Mouse (Mus musculus): ENCODE measurements around the gene Gtpbp6.
"Not testable (repeated sequence)": the region's sequence is repeated elsewhere in the genome, so short reads cannot be mapped to it uniquely, and the experiment has no call there.

Gtpbp6 gene

DNA sequence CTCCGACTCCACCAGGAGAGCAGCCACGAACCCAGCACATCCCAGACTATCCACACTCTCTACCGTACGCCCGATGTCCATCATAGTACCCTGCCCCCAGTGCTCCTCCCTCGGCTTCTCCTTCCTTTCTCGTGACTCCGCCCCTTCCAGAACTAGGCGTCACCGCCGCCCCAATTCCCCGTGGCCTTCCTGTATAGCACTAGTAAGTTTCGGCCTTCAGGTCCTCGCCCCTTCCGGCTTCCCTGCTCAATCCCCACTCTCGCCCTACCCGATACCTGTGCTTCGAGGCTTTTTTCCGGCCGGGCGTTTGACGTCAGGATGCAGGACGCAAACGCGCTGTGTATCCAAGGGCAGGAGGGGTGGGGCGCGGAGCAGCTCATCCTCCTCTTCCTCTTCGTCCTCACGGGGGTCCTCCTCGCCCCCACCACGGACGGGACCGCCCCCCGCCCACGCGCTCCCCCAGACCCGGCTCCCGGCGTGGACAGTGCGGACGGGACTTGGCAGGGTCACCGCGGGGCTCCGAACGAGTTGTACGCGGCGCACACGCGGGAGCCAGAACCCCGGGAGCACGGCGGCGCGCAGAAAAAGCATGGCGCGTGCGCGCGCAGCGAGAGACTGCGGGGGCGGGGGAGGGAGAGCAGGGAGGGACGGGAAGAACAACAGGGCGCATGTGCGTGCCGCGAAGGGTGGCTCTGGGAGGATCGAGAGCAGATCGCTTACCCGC lies at the start of gene Gtpbp6:
Gene Gtpbp6 (minus strand): TSS at position 617 of the 724 bp plus-strand sequence.
- peak; percentile 95 to 96 for DNase-seq (ENCODE audit: low spot score in 2 of 2)

DNA sequence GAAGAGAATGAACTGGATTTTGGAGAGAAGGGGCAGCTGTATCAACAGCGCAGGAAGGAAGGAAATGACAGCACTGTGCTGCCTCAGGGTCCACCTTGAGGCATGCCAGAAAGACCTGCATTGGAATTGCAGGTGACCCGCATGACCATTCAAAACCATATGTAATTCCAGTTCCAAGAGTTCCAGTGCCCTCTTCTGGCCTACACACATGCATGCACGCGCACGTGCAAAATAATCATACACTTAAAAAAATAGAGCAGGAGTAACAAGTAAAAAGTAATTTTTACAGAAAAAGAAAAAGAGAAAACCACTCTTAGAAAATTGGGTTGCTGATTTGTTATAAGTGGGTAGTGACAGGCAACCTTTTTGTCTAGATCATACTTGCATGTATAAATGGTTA lies 35.0 kb upstream of the Gtpbp6 start:
- no peak for DNase-seq (ENCODE audit: low spot score in 2 of 2)

DNA sequence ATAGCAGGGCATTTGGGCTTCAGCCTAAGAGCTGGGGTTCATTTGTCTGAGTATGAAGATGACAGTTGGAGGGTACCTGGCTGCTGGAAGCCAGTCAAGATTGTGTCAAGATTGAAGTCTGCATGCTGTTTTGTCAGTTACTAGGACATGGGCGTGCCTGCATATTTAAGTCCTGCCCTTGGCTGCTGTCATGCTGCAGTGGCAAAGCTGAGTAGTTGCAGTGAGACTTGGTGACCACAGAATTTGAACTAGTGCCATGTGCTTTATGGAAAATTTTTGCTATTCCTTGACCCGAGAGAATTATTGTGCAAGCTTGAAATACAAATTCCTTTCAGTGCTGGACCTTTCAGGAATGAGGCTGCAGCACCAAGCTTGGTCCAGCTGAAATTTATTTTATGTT lies 34.3 kb upstream of the Gtpbp6 start:
- DNase-seq (ENCODE audit: low spot score in 2 of 2) = peak; percentile 5 to 22

DNA sequence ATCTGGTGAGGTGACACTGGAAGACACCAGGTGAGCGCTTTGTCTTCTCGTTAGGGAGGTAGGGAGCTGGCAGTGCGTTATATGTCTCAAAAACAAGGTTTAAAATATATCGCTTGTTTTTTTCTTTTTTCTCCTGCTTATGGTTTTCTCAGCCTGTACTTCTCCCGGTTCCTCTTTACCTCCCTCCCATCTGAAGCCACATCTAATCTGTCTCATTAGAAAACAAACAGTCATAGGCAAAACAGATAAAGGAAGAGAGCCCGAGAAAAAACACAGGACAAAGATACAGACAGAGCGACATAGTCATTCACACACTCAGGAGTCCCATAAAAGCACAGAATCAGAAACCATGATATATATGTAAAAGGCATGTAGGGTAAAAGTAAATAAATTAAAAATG lies 32.4 kb upstream of the Gtpbp6 start:
- DNase-seq (ENCODE audit: low spot score in 2 of 2) = no peak

DNA sequence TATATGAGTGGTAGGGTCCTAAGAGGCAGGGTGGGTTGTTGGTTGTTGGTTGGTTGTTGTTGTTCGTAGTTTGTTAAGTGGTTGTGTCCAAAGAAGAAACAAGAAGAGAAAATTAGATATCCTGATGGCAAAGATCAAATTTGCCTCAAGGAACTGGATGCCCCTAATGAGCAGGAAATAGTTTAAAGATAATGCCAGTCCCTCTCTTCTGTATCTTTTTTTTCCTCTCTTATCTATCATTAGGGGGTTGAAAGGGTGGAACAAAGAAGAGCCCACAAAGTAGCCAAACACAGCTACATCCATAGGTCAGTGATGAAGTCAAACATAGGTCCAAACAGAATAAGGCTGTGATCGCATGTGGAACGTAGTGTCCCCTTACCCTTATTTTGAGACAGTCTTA lies 31.3 kb upstream of the Gtpbp6 start:
- no peak for DNase-seq (ENCODE audit: low spot score in 2 of 2)

DNA sequence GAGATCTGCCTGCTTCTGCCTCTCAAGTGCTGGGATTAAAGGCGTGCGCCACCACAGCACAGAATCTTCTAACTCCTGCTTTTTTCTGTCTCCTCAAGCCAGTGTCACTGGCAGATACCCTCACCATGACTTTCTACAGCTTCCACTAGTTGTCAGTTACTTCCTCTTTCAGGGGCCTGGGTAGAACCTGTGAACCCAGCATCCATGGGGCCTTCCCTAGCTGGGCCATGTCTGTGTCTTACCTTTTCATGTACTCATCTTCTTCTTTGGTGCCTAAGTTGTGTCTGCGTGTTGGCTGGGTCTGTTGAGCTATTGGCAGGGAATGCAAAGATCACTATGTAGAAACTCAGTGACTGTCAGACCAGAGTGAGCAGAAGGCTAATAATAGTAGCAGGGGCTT lies 29.8 kb upstream of the Gtpbp6 start:
- no peak for DNase-seq (ENCODE audit: low spot score in 2 of 2)

DNA sequence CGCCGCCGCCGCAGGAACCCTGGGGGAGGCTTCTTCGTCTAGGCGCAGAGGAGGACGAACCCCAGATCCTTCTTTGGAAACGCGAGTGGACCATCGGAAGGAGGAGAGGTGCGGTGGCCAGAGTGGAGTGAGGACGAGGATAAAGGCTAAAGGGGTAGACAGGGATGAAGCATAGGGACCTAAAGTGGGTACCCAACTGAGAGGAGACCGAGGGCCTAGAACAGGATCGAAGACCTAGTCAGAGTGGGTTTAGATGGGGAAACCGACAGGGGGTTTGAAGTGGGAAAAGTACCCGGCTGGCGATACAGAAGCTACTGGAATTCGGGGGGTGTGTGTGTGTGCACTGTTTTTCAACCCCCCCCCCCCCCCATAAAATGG lies 28.1 kb upstream of the Gtpbp6 start:
- DNase-seq (ENCODE audit: low spot score in 2 of 2) = no peak

DNA sequence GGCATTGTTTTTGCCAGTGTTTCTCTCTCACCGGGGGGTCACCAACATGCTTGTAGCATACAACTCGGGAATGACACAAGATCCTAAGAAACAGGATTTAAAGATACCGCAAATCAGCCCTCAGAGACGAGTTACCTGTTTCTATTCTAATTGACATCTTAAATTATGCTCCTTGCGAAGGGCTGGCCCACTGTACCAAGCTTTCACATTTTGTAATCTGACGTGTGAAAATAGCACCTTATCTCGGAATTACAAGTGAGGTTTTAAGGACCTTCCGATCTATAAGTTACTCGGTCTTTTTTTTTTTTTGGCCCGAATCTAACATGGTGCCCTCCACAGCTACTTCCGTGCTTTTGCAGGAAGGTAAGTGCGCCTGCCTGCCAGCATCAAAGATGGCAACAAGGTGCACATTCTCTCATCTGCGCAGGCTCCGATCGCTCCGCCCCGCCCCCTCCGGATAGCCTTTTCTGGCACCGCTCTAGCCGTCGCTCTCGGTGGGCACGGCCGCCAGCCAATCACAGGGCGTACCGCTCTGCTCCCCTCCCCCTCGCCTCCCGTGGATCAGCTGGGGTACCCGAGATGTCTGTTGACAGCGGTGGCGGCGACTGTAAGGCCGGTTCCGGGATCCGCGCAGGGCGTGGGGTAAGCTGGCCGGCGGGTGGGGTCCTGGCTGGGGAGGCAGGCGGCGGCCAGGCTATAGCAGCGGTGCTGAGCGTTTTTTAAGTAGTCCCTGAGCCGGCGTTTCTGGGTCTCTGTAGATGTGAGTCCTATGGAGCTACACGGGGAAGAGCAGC lies 27.5 kb upstream of the Gtpbp6 start, which contains the start of gene Chfr:
Gene Chfr (plus strand): TSS at position 550 of the 794 bp plus-strand sequence.
- peak; percentile 98 to 99 for DNase-seq (ENCODE audit: low spot score in 2 of 2)

DNA sequence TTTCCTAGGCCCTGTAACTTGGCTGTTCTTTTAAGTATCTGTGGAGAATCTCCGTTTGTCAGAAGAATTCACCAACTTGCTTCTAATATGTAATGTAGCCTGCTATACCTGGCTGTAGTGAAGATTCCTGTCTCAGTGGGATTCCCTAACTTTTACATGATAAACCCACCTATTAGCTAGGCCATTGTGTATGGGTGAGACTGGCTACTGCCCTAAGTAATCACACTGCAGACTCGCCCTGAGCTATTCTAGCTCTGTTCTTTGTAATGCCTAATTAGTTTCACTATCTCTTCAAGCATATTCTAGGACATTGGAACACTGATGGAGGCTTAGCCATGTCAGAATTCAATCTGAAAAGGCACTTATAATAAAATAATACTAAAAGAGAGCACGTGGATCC lies 14.4 kb upstream of the Gtpbp6 start:
- DNase-seq (ENCODE audit: low spot score in 2 of 2) = not testable (repeated sequence)

DNA sequence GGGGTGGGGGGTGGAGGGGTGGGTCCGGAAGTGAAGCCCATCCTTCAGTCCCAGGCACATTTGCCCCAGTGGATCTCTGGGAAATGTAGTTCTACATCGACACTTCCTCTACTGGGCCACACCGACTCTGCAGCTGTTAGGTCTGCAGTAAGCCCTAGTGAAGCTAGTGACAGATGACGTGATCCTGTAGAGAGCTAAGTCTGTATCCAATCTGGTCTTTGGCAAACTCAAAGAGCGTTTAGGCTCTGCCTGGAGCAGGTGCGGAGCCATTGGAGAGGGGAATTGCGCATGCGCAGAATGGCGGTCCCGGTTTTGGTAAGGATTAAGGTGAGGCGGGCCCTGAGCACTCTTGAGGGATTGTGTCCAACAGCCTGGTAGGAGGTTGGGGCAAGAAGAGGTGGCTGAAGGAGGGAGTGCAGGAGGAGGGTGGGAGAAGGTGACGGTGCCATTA lies 2.0 kb upstream of the Gtpbp6 start, which contains the start of gene Zfp605:
Gene Zfp605 (plus strand): TSS at position 102 of the 451 bp plus-strand sequence.
- DNase-seq (ENCODE audit: low spot score in 2 of 2) = peak; percentile 88 to 91

DNA sequence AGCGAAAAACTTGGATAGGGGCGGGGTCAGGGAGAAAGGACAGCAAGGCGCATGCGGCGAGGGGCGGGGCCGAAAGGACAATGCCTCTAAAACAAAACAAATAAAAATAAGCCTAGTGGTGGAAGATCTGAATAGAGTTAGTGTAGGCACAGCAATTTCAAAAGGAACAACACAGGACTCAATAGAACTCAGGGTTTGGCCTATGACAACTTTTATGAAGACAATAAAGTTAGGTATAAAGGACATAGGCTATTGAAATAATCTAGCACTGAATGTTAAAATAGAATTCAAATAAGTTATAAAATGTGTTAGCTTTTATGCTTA lies 270 bp upstream of the Gtpbp6 start:
- DNase-seq (ENCODE audit: low spot score in 2 of 2) = no peak

DNA sequence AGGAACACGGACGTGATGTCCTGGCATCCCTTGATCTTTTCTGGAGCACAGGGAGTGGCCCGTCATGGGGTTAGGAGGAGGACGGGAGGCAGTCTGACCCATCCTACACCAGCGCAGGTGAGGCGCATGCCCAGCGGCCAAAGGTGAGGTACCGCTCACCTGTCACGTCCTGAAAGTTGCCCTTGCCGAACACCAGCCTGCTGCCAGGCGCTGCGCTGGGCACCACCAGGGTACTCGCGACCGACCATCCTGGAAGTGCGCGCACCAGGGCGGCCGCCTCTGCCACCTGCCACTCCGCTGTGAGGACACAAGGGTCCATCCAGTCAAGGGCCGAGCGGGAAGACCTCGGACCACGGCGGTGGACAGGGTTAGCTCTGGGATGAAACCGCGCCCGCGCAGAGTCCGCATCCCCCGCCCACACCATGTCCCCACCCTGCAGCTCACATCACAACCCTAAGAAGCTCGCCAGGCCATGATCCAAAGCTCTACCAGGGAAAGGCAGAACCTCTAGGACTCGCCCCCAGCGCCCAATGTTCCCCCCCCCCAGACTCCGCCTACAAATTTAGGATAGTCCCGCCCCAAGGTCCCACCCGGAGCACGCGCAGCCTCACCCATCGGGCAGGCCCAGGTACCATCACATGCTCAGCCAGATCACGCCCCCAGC lies 964 bp downstream of the Gtpbp6 start:
- DNase-seq (ENCODE audit: low spot score in 2 of 2) = no peak

DNA sequence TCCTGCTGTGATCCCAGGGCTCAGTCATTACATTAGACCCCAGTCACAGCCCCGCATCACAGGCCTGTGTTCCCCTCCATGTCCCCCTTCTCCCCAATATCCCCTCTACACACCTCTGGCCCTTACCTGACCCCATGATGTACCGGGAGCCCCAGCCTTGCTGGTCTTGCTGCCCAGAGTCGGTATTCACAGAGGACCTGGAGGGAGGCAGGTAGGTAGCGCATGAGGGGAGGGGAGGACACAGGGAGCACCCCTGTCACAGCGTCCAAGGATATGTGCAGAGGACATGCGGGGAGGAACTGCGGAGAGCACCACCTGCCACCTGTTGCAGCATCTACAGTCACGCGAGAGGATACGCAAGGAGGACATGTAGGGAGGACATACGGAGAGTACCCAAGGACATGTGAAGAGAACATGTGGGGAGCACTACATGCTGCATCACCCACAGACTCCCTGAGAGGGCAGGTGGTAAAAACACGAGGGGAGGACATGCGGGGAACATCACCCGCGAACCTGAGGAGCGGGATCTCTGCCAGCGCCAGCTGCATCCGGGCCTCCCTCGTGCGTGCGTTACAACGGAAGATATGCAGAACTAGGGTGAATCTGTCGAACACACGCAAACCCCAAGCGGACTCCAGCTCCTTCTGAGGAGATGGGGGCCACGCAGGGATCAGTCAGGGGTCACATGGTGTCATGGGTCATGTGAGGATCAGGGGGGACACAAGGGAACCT lies 1.7 kb downstream of the Gtpbp6 start:
- DNase-seq (ENCODE audit: low spot score in 2 of 2) = no peak

DNA sequence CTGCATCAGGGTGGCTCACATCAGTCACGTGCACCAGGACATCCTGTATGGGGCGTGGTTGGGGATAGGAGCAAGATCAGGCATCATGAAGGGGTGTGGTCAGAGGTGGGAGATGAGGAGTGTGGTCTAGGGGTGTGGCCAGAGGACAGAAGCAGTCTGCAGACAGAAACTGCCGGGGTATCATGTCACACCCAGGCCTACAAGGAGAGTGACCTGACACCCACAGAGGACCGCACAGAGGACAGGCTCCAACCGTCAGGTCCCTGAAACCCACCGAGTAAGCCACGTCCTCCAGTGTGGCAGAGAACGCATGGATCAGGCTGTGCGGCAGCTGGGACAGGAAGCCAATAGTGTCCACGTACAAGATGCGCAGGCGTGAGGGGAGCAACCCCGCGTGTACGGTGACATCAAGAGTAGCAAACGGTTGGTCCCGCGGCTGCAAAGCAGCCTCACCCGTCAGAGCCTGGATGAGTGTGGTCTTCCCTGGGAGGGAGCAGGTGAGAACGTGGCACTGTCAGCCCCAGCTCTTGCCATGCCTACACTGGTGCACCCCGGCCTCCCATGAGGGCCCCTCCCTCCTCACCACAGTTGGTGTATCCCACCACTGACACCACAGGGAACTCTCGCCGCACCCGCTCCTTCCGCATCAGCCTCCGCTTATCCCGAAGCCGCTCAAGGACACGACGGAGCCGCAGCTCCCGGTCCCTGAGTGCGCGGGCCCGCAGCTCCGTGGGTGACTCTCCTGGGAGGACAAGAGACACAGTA lies 3.2 kb downstream of the Gtpbp6 start:
- no peak for DNase-seq (ENCODE audit: low spot score in 2 of 2)

DNA sequence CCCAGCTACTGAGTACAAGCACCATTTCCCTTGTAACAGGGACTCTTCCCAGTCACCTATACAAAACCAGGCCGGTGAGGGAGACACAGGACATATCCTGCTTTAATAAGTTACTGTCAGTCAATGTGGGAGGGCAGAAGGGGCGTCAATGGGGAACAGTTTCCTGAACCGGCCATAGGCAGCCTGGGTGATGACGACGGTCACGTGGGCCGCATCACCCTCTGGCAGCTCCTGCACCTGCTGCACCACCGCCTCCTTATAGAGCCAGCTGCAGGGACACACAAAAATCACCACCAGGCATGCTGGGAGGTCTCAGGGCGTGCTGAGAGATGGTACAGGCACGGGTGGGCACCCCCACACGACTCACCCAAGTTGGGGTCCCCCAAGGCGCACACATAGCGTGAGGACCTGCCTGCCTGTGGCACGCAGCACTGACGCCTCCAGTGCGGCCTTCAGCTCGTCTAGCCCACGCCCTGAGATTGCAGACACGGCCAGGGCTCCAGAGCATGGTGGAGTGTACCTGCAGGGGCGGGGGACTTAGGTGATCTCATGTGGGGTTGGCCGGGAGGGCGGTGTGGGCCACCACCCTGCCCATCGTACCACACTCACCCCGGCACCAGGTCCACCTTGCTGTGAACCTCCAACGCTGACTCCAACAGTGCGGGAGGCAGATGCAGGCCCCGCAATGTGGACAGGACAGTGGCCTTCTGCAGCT lies 3.9 kb downstream of the Gtpbp6 start:
- no peak for DNase-seq (ENCODE audit: low spot score in 2 of 2)

DNA sequence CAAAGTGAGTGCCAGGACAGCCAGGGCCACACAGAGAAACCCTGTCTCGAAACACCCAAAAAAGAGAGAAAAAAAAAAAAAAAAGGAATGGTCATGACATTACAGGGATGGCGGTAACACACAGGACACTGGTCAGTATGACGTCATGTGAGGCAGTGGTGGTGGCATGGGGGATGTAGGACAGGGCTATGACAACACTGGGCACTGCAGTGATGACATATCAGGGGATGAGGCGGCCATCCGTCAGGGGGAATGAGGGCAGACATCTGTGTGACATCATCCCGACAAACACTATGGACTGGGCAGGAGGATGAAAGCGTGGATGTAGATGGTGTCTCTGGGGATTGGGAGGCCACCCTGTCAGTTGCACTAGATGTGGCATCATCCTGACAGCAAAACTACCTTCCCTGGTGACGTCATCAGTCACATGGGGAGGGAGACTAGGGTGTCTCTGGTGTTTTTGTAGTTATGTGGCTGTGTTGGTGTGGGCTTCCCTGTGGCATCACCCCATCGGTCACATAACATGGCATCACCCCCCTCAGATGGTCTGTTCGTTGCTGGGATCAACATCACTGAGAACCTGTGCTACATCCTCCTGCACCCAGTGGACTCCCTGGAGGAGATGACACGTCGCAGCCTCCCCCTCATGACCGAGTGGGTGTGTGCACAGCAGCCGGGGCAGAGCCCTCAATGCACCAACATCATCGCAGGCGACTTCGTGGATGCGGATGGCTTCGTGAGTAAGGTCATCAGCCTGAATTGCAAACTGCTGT lies 5.0 kb downstream of the Gtpbp6 start:
- no peak for DNase-seq (ENCODE audit: low spot score in 2 of 2)

DNA sequence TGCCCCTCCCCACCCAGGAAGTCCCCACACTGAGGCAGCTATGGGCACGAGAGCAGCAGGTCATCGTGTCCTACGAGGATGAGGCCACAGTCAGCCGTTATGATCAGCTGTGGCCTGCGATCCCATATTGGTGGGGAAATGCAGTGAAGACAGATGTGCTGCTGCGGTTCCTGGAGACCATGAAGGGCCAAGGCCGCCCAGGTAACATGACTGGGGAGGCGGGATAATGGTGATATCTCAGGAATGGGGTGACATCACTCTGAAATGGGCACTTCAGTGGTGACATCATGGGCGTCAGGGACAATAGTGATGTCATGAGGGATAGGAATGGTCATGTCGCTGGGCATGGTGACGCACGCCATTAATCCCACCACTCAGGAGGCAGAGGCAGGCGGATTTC lies 5.6 kb downstream of the Gtpbp6 start:
- no peak for DNase-seq (ENCODE audit: low spot score in 2 of 2)

DNA sequence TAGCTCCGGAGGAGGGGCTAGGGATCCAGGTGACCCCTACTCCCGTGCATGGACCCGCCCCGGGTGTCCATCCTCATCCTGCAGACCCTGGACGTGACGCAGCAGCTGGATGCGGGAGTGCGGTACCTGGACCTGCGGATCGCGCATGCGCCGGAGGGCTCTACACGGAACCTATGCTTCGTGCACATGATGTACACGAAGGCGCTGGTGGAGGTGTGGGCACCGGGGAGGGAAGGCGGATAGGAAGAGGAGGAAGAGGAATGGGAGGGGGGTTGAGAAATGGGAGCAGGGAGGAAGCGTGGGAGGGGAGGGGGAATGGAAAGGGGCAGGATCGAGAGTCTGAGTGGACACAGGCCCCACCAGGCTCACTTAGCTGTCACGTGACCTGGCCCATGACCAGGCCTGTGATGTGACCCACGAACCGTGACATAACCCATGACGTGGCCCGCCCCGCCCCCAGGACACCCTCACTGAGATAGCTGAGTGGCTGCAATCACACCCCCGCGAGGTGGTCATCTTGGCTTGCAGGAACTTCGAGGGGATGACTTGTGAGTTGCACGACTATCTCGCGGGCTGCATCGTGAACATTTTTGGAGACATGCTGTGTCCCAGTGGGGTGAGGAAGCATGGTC lies 6.2 kb downstream of the Gtpbp6 start:
- DNase-seq (ENCODE audit: low spot score in 2 of 2) = no peak

DNA sequence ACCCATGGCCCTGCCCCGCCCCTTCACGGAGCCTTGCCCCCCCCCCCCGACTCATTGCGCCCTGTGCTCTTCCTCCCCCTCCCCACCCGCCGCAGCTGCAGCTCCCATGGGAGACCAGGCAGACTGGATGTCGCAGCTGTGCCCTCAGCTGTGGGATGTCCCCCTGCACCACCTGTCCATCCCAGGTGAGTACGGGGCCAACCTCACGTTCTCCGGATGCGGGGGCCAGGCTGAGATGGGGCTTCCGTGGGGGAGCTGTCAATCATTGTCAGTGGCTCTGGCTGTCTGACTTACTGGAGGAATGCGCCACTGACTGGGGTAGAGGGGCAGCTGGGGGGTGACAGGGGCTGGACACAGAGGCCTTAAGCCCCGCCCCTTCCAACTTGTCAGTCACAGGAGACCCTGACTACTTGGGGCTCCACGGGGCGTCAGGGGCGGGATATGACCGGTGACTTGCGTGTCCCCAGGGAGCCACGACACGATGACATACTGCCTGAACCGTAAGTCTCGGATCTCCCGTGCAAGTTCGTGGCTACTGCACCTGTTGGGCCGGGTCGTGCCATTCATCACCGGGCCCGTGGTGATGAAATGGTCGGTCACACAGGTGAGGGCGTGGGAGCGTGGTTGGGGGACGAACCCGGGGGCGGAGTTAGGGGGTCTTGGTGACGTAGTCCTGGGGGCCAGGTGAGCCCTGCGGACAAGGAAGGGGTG lies 6.9 kb downstream of the Gtpbp6 start:
- no peak for DNase-seq (ENCODE audit: low spot score in 2 of 2)

All from heart, adult 9 months (tissue).